Mouse (Mus musculus) G1E (cell line): ENCODE data around the gene Mgat4b.

Experiments used
- CTCF ChIP-seq: IDR thresholded peaks from 2 replicates; pipeline ENCODE4 v1.5.1; 2012; ENCODE audit warnings: low read depth, low read length, inconsistent platforms, mixed read lengths
- TAL1 ChIP-seq: conservative IDR thresholded peaks from 2 replicates; pipeline ENCODE4 v1.6.1; 2012; ENCODE audit warnings: low read depth, low read length, inconsistent platforms, mixed read lengths

GRCm38 (mm10) chr11:50236540-50236936 is 25.8 kb downstream of the Mgat4b start:
- no peak for TF ChIP-seq CTCF
- no peak for TF ChIP-seq TAL1
